Mouse (Mus musculus) heart, adult 11 months (tissue): ENCODE data around the gene Lrrc7.
"Not testable (repeated sequence)": the region's sequence is repeated elsewhere in the genome, so short reads cannot be mapped to it uniquely, and the experiment has no call there.

Source experiments
- DNase-seq: peaks from one replicate; pipeline ENCODE4 v3.0.0; 2022

Gene Lrrc7

GRCm38 (mm10) chr3:158164452-158164851, 397.6 kb downstream of the Lrrc7 start:
- no peak for DNase-seq

GRCm38 (mm10) chr3:158163127-158163526, 398.9 kb downstream of the Lrrc7 start:
- no peak for DNase-seq

- no peak for DNase-seq
Observed at GRCm38 (mm10) chr3:158161924-158162490, 400.0 kb downstream of the Lrrc7 start.

GRCm38 (mm10) chr3:158155515-158156286, 406.3 kb downstream of the Lrrc7 start:
- DNase-seq = no peak

- DNase-seq = no peak
Observed at GRCm38 (mm10) chr3:158154134-158154533, 407.9 kb downstream of the Lrrc7 start.

- no peak for DNase-seq
Observed at GRCm38 (mm10) chr3:158148998-158149397, 413.0 kb downstream of the Lrrc7 start.

GRCm38 (mm10) chr3:158140629-158141028, 421.4 kb downstream of the Lrrc7 start:
- no peak for DNase-seq

- DNase-seq = no peak
Observed at GRCm38 (mm10) chr3:158137796-158138195, 424.2 kb downstream of the Lrrc7 start.

GRCm38 (mm10) chr3:158131672-158132071, 430.3 kb downstream of the Lrrc7 start:
- no peak for DNase-seq

- no peak for DNase-seq
Observed at GRCm38 (mm10) chr3:158131233-158131632, 430.8 kb downstream of the Lrrc7 start.

- no peak for DNase-seq
Observed at GRCm38 (mm10) chr3:158122899-158123298, 439.1 kb downstream of the Lrrc7 start.

- DNase-seq = peak; percentile 67
Observed at GRCm38 (mm10) chr3:158105260-158105659, 456.8 kb downstream of the Lrrc7 start.

GRCm38 (mm10) chr3:158103467-158103866, 458.6 kb downstream of the Lrrc7 start:
- DNase-seq = no peak

- not testable (repeated sequence) for DNase-seq
Observed at GRCm38 (mm10) chr3:158102530-158102929, 459.5 kb downstream of the Lrrc7 start.

- peak; percentile 17 for DNase-seq
Observed at GRCm38 (mm10) chr3:158102043-158102442, 460.0 kb downstream of the Lrrc7 start.

- peak; percentile 55 for DNase-seq
Observed at GRCm38 (mm10) chr3:158093919-158094318, 468.1 kb downstream of the Lrrc7 start.

- DNase-seq = no peak
Observed at GRCm38 (mm10) chr3:158091601-158092000, 470.4 kb downstream of the Lrrc7 start.

- DNase-seq = peak; percentile 61
Observed at GRCm38 (mm10) chr3:158077828-158078227, 484.2 kb downstream of the Lrrc7 start.

- DNase-seq = peak; percentile 1
Observed at GRCm38 (mm10) chr3:158077380-158077772, 484.6 kb downstream of the Lrrc7 start.

GRCm38 (mm10) chr3:158076685-158077379, 485.2 kb downstream of the Lrrc7 start:
- peak; percentile 37 for DNase-seq

- DNase-seq = peak; percentile 21
Observed at GRCm38 (mm10) chr3:158075004-158075403, 487.0 kb downstream of the Lrrc7 start.

- DNase-seq = peak; percentile 30
Observed at GRCm38 (mm10) chr3:158068613-158069263, 493.3 kb downstream of the Lrrc7 start.

- DNase-seq = peak; percentile 70
Observed at GRCm38 (mm10) chr3:158067916-158068315, 494.1 kb downstream of the Lrrc7 start.
